Mouse (Mus musculus) heart, embryonic 11.5 days (tissue): ENCODE data around the gene Olfr1226. TPM values are rescaled to one million over a fixed set of nuclear protein-coding genes. Genes with fewer than 3 reads are reported as not detected.
"Not testable (repeated sequence)": the region's sequence is repeated elsewhere in the genome, so short reads cannot be mapped to it uniquely, and the experiment has no call there.

Experiments
- ATAC-seq: fragments of 200-750 bp; cut with Nextera tagmentation; replicated peaks from 2 replicates; pipeline ENCODE4 v1.8.0; 2017; ENCODE audit warnings: moderate library complexity; ENCODE audit not compliant: insufficient number of reproducible peaks, low FRiP score, low TSS enrichment
- H3K27ac ChIP-seq: fragments of 300-500 bp; sonication (generic); 2 replicates; pipeline ENCODE4 v1.5.1; 2014; ENCODE audit warnings: mild to moderate bottlenecking, low read depth, low read length
- H3K27me3 ChIP-seq: fragments of 300-500 bp; sonication (generic); 2 replicates; pipeline ENCODE4 v1.6.1; 2014; ENCODE audit warnings: mild to moderate bottlenecking, low read length, mixed read lengths; ENCODE audit not compliant: control insufficient read depth, insufficient read depth
- H3K36me3 ChIP-seq: fragments of 300-500 bp; sonication (generic); 2 replicates; pipeline ENCODE4 v1.6.1; 2014; ENCODE audit warnings: mild to moderate bottlenecking, low read length, moderate library complexity, mixed read lengths; ENCODE audit not compliant: control insufficient read depth, insufficient read depth
- H3K4me1 ChIP-seq: fragments of 300-500 bp; sonication (generic); 2 replicates; pipeline ENCODE4 v1.6.1; 2014; ENCODE audit warnings: low read length; ENCODE audit not compliant: control insufficient read depth, insufficient read depth
- H3K4me2 ChIP-seq: fragments of 300-500 bp; sonication (generic); 2 replicates; pipeline ENCODE4 v1.6.1; 2014; ENCODE audit warnings: mild to moderate bottlenecking, moderate library complexity
- H3K4me3 ChIP-seq: fragments of 300-500 bp; sonication (generic); 2 replicates; pipeline ENCODE4 v1.5.1; 2014; ENCODE audit warnings: low read depth, low read length
- H3K9ac ChIP-seq: fragments of 300-500 bp; sonication (generic); 2 replicates; pipeline ENCODE4 v1.6.1; 2014; ENCODE audit warnings: mild to moderate bottlenecking, low read depth, low read length, moderate library complexity
- H3K9me3 ChIP-seq: fragments of 300-500 bp; sonication (generic); replicated peaks from 2 replicates; pipeline ENCODE4 v1.6.1; 2016; ENCODE audit warnings: low read length; ENCODE audit not compliant: control insufficient read depth
- WGBS: fragments of 180-500 bp; shearing (Covaris S2); extraction: QIAGEN DNeasy Blood & Tissue Kit; methylation state at CpG from one replicate; pipeline ENCODE4 v1.1.7; 2014; ENCODE audit not compliant: insufficient replicate concordance; 5-methylcytosine and 5-hydroxymethylcytosine counted together
- polyA plus RNA-seq: library from polyadenylated mRNA; unstranded; fragments of >200 nt; fragmentation: Nextera tagmentation; extraction: Ambion mirVana; gene quantifications from 2 replicates; pipeline ENCODE4 v1.2.1, GENCODE M21; 2014

Gene Olfr1226
- not detected in 2 replicates for polyA plus RNA-seq

- H3K4me3 ChIP-seq, result no peak within 1 kb of the TSS
- H3K9me3 ChIP-seq, result no peaks in the 10 kb centered on the region
- WGBS, result 57% methylated on average over 2 of the region's 2 CpGs
- no peaks in the 10 kb centered on the region for H3K36me3 ChIP-seq
- H3K27me3 ChIP-seq, result no peaks in the 10 kb centered on the region
- no peak within 1 kb of the TSS for H3K9ac ChIP-seq
- no peak within 1 kb of the TSS for H3K27ac ChIP-seq
- H3K4me2 ChIP-seq, result no peak within 1 kb of the TSS
- ATAC-seq, result no peak
- no peaks in the 10 kb centered on the region for H3K4me1 ChIP-seq
Observed at GRCm38 (mm10) chr2:89199948-89200347, at the start of gene Olfr1226. Gene Olfr1226 (minus strand): TSS chr2:89200048.

- H3K4me2 ChIP-seq, result no peak overlapping the region
- H3K9me3 ChIP-seq, result no peaks in the 10 kb centered on the region
- no peak overlapping the region for H3K9ac ChIP-seq
- 76% methylated on average over 3 of the region's 3 CpGs for WGBS
- H3K36me3 ChIP-seq, result no peaks in the 10 kb centered on the region
- no peak overlapping the region for H3K27ac ChIP-seq
- ATAC-seq, result no peak
- no peaks in the 10 kb centered on the region for H3K4me1 ChIP-seq
- no peaks in the 10 kb centered on the region for H3K27me3 ChIP-seq
- no peak overlapping the region for H3K4me3 ChIP-seq
Observed at GRCm38 (mm10) chr2:89196325-89196982, 3.4 kb downstream of the Olfr1226 start.

- no peak within 1 kb of the TSS for H3K9ac ChIP-seq
- no peak within 1 kb of the TSS for H3K4me2 ChIP-seq
- no peaks in the 10 kb centered on the region for H3K4me1 ChIP-seq
- H3K27ac ChIP-seq, result no peak within 1 kb of the TSS
- WGBS, result 79% methylated on average over 1 of the region's 1 CpGs
- H3K27me3 ChIP-seq, result no peaks in the 10 kb centered on the region
- no peaks in the 10 kb centered on the region for H3K36me3 ChIP-seq
- H3K9me3 ChIP-seq, result no peaks in the 10 kb centered on the region
- no peak for ATAC-seq
- no peak within 1 kb of the TSS for H3K4me3 ChIP-seq
Observed at GRCm38 (mm10) chr2:89174569-89174968, 25.3 kb downstream of the Olfr1226 start, which contains the start of gene Olfr1225. Gene Olfr1225 (minus strand): TSS chr2:89174669.

DNA sequence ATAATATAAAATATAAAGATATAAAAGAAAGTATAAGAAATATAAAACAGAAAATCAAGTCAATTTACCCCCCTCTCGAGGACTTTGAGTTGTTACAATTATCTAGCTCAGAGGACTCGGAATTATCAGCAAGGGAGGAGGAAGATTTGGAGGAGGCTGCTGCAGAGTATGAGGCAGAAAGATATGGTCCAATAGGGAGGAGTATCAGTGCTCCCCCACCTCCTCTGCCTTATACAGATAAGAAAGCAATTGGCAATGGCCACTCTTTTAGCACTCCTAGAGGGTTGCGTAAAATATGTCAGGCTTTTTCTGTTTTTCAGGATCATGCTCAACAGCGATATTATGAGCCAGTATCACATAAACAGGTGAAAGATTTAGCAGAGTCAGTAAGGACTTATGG is 35.1 kb downstream of the Olfr1226 start:
- not testable (repeated sequence) for H3K4me1 ChIP-seq, H3K9me3 ChIP-seq, H3K4me2 ChIP-seq, H3K4me3 ChIP-seq, H3K9ac ChIP-seq, H3K27ac ChIP-seq, H3K36me3 ChIP-seq, H3K27me3 ChIP-seq, ATAC-seq
- 75% methylated on average over 4 of the region's 4 CpGs for WGBS

DNA sequence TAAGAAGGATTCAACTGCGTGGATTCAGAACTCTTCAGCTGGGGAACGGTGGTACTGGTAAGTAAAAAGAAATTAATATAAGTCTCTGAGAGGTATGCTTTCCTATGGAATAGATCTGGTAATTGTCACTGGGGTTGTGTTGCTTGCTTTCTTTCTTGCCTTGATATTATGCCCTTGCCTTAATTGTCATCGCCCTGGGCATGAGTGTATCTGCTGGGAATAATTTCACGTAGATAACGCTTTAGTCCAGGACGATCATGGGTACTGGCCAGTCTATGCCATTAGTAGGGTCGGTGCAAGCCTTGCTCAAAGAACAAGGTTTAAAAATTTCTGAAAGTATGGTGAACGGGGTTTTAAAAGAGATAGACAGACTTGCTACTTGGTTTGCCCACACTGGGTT is 35.9 kb downstream of the Olfr1226 start, which contains the start of gene Olfr1224-ps1:
Gene Olfr1224-ps1 (minus strand): TSS at position 101 of the 400 bp plus-strand sequence.
- not testable (repeated sequence) for H3K4me3 ChIP-seq, H3K4me1 ChIP-seq, H3K4me2 ChIP-seq, H3K36me3 ChIP-seq, H3K27me3 ChIP-seq, H3K27ac ChIP-seq, H3K9me3 ChIP-seq, ATAC-seq, H3K9ac ChIP-seq
- WGBS, result 86% methylated on average over 8 of the region's 8 CpGs

DNA sequence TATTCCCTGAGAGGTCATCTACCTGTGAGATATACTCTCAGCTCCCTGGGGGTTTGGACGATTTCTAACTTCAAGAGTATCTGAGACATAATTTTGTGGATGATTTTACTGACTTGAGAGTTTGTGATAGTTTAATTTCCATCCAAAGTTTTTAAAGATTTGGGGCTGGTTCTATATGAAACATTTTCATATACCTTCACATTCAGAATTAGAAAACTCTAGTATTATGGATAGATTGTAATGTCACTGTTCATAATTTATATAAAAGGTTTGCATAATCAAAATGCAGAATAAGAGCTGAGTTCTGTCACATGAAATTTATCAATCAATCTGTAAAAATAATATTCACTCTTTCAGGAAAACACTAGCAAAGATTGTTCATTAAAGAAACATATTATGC is 48.4 kb downstream of the Olfr1226 start, which contains the start of gene Olfr1223:
Gene Olfr1223 (minus strand): TSS at position 101 of the 400 bp plus-strand sequence.
- no peak for ATAC-seq
- no peaks in the 10 kb centered on the region for H3K4me1 ChIP-seq
- H3K4me3 ChIP-seq, result no peak within 1 kb of the TSS
- 65% methylated on average over 1 of the region's 1 CpGs for WGBS
- H3K4me2 ChIP-seq, result no peak within 1 kb of the TSS
- no peaks in the 10 kb centered on the region for H3K27me3 ChIP-seq
- H3K36me3 ChIP-seq, result no peaks in the 10 kb centered on the region
- no peak within 1 kb of the TSS for H3K9ac ChIP-seq
- H3K27ac ChIP-seq, result no peak within 1 kb of the TSS
- no peaks in the 10 kb centered on the region for H3K9me3 ChIP-seq

Other genes starting within 250 kb of the Olfr1226 start
- not detected in 2 replicates for gene Olfr1212, start 246.1 kb downstream of the Olfr1226 start, polyA plus RNA-seq
- gene Gm13762, start 219.8 kb downstream of the Olfr1226 start, polyA plus RNA-seq, result not detected in 2 replicates
- gene Olfr1214, start 207.4 kb downstream of the Olfr1226 start, polyA plus RNA-seq, result not detected in 2 replicates
- gene Olfr1215, start 193.1 kb downstream of the Olfr1226 start, polyA plus RNA-seq, result not detected in 2 replicates
- gene Olfr1216, start 181.7 kb downstream of the Olfr1226 start, polyA plus RNA-seq, result not detected in 2 replicates
- gene Olfr1217, start 168.0 kb downstream of the Olfr1226 start, polyA plus RNA-seq, result not detected in 2 replicates
- not detected in 2 replicates for gene Olfr1218, start 138.9 kb downstream of the Olfr1226 start, polyA plus RNA-seq
- gene Olfr1219, start 116.5 kb downstream of the Olfr1226 start, polyA plus RNA-seq, result not detected in 2 replicates
- not detected in 2 replicates for gene Olfr1220, start 93.2 kb downstream of the Olfr1226 start, polyA plus RNA-seq
- gene Olfr1221, start 82.8 kb downstream of the Olfr1226 start, polyA plus RNA-seq, result not detected in 2 replicates
- not detected in 2 replicates for gene Olfr1222, start 67.0 kb downstream of the Olfr1226 start, polyA plus RNA-seq
- not detected in 2 replicates for gene Olfr1223, start 48.5 kb downstream of the Olfr1226 start, polyA plus RNA-seq
- gene Olfr1224-ps1, start 36.0 kb downstream of the Olfr1226 start, polyA plus RNA-seq, result not detected in 2 replicates
- not detected in 2 replicates for gene Olfr1225, start 25.4 kb downstream of the Olfr1226 start, polyA plus RNA-seq
- not detected in 2 replicates for gene Olfr1228, start 54.0 kb upstream of the Olfr1226 start, polyA plus RNA-seq
- not detected in 2 replicates for gene Olfr1229, start 88.0 kb upstream of the Olfr1226 start, polyA plus RNA-seq
- not detected in 2 replicates for gene Olfr1230, start 97.2 kb upstream of the Olfr1226 start, polyA plus RNA-seq
- gene Olfr1231, start 107.0 kb upstream of the Olfr1226 start, polyA plus RNA-seq, result not detected in 2 replicates
- gene Olfr1232, start 129.6 kb upstream of the Olfr1226 start, polyA plus RNA-seq, result not detected in 2 replicates
- not detected in 2 replicates for gene Olfr1233, start 142.3 kb upstream of the Olfr1226 start, polyA plus RNA-seq
- not detected in 2 replicates for gene Olfr1234, start 164.8 kb upstream of the Olfr1226 start, polyA plus RNA-seq
- gene Olfr1238, start 209.6 kb upstream of the Olfr1226 start, polyA plus RNA-seq, result not detected in 2 replicates
- not detected in 2 replicates for gene Olfr1239, start 220.4 kb upstream of the Olfr1226 start, polyA plus RNA-seq
- gene Olfr1240, start 243.0 kb upstream of the Olfr1226 start, polyA plus RNA-seq, result not detected in 2 replicates